Mouse (Mus musculus) bone marrow macrophage, adult 2 months (primary cell): Measurements from ENCODE around the gene C1s2. TPM values are rescaled to one million over a fixed set of nuclear protein-coding genes. Genes with fewer than 3 reads are reported as not detected.
"Not testable (repeated sequence)": the region's sequence is repeated elsewhere in the genome, so short reads cannot be mapped to it uniquely, and the experiment has no call there.

Source experiments
- H3K27ac ChIP-seq: 2 replicates; pipeline ENCODE4 v1.5.1; 2012; ENCODE audit warnings: low read depth, low read length; ENCODE audit not compliant: insufficient read depth
- H3K4me1 ChIP-seq: 2 replicates; pipeline ENCODE4 v1.6.1; 2012; ENCODE audit warnings: low read length; ENCODE audit not compliant: control insufficient read depth, insufficient read depth
- H3K4me3 ChIP-seq: 2 replicates; pipeline ENCODE4 v1.5.1; 2012; ENCODE audit warnings: mild to moderate bottlenecking, low read length, moderate library complexity; ENCODE audit not compliant: insufficient read depth
- CTCF ChIP-seq: IDR thresholded peaks from 2 replicates; pipeline ENCODE4 v1.5.1; 2012; ENCODE audit warnings: low read depth, mild to moderate bottlenecking, low read length, moderate library complexity
- POLR2A ChIP-seq: IDR thresholded peaks from 2 replicates; pipeline ENCODE4 v1.6.1; 2012; ENCODE audit warnings: mild to moderate bottlenecking, low read depth, low read length, borderline replicate concordance
- polyA plus RNA-seq: library from polyadenylated mRNA; stranded (reverse); fragments of >200 nt; gene quantifications from 2 replicates; pipeline ENCODE4 v1.2.4, GENCODE M21; 2012; ENCODE audit not compliant: missing spikeins, insufficient read depth, insufficient read length

C1s2 gene
- polyA plus RNA-seq, 1 experiment = not detected

DNA sequence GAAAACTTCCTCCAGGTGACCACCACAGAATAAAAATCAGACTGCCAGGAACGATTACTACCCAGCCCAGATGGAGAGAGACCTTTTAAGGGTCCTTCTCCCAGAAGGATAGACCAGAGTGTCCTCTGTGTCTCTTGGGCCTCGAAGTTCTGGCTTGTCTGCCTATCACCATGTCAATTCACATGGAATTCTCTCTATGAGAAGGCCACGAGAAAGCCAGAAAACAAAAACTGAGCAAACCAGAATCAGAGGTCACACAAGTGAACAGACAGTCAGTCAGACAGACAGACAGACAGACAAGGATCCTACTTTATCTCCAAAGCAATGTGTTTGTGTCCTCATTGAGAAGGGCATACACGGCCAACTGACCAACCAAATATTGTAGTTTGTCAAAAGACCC lies 49.6 kb downstream of the C1s2 start:
- H3K27ac ChIP-seq = no peak overlapping the region
- TF ChIP-seq CTCF = no peak
- no peak for TF ChIP-seq POLR2A

DNA sequence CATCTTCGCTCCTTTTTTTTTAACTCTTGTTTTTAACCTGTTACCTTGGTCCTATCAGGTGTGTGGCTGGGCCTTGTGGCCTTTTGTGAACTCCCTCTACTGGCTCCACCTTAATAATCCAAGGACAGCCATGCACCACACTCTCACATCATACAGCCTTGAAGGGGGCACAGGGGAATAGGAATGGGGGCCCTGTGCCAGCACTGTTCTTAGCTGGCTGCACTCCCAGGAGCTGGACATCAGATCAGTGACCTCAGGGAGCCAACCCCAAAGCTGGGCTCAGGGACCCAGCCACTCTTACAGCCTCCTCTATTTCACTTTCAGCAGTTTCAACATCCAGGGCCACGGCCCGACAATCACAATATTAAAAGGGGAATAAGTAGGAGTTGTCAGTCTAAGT lies 50.1 kb downstream of the C1s2 start:
- H3K27ac ChIP-seq = no peak overlapping the region

More for the DNA sequence above, 49.6 kb downstream of the C1s2 start:
- no peak overlapping the region for H3K4me3 ChIP-seq
- peaks cover 2% of the 10 kb centered on the region; the same call in 1 of the 2 replicates for H3K4me1 ChIP-seq

GRCm38 (mm10) chr6:124584935-124585334 lies 51.0 kb downstream of the C1s2 start:
- Histone ChIP-seq H3K4me1 (peaks cover 2% of the 10 kb centered on the region; the same call in 1 of the 2 replicates), H3K4me3 (no peak overlapping the region), H3K27ac (no peak overlapping the region)
- TF ChIP-seq POLR2A (no peak), CTCF (no peak)

More for the DNA sequence above, 50.1 kb downstream of the C1s2 start:
- Histone ChIP-seq H3K4me1 (peaks cover 2% of the 10 kb centered on the region; the same call in 1 of the 2 replicates), H3K4me3 (no peak overlapping the region)
- TF ChIP-seq POLR2A (no peak), CTCF (no peak)

GRCm38 (mm10) chr6:124582231-124582630 lies 53.7 kb downstream of the C1s2 start:
- no peak for TF ChIP-seq POLR2A
- TF ChIP-seq CTCF = no peak
- no peak overlapping the region for H3K27ac ChIP-seq
- no peak overlapping the region for H3K4me3 ChIP-seq
- no peaks in the 10 kb centered on the region for H3K4me1 ChIP-seq

GRCm38 (mm10) chr6:124580155-124580554 lies 55.7 kb downstream of the C1s2 start:
- H3K27ac ChIP-seq, H3K4me1 ChIP-seq, H3K4me3 ChIP-seq: not testable (repeated sequence)

DNA sequence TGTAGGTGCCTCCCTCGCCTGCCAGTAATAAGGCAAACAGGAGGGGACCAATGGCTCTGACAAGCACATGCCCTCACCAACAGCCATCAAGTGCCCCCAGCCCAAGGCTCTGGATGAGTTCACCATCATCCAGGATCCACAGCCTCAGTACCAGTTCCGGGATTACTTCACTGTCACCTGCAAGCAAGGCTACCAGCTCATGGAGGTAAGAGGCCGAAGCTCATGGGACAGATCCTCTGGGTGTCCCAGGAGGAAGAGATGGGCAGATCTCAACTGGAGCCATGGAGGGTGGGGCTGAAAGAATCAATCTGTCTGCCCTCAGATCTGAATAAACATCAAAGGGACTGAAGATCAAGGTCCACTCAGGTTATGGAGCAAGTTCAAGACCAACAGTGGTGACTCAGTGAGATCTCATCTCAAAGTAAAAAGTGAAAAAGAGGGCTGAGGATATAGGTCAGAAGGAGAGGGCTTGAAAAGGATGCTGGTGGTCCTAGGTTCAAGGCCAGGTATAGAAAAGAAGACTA lies 60.7 kb downstream of the C1s2 start:
- H3K4me1 ChIP-seq, H3K4me3 ChIP-seq, H3K27ac ChIP-seq: not testable (repeated sequence)

Other genes starting within 250 kb of the C1s2 start
- 28.8 and 32.5 TPM in 2 replicates for gene Pex5, start 221.0 kb downstream of the C1s2 start, polyA plus RNA-seq
- 0.60 TPM in 1 of 2 replicates, not detected in the other for gene Clstn3, start 171.3 kb downstream of the C1s2 start, polyA plus RNA-seq
- 0.97 and 1.1 TPM in 2 replicates for gene C1rl, start 143.0 kb downstream of the C1s2 start, polyA plus RNA-seq
- gene C1ra, start 123.7 kb downstream of the C1s2 start, polyA plus RNA-seq = 3.4 and 3.7 TPM in 2 replicates
- 0.55 TPM in 1 of 2 replicates, not detected in the other for gene C1s1, start 93.7 kb downstream of the C1s2 start, polyA plus RNA-seq
- not detected in 2 replicates for gene C1rb, start 65.8 kb downstream of the C1s2 start, polyA plus RNA-seq
- 57.4 and 70.0 TPM in 2 replicates for gene Lpcat3, start 26.9 kb upstream of the C1s2 start, polyA plus RNA-seq
- 48.2 and 54.9 TPM in 2 replicates for gene Emg1, start 76.1 kb upstream of the C1s2 start, polyA plus RNA-seq
- 94.1 and 97.8 TPM in 2 replicates for gene Phb2, start 76.3 kb upstream of the C1s2 start, polyA plus RNA-seq
- 583 and 614 TPM in 2 replicates for gene Ptpn6, start 102.6 kb upstream of the C1s2 start, polyA plus RNA-seq
- 221 and 253 TPM in 2 replicates for gene Grcc10, start 105.3 kb upstream of the C1s2 start, polyA plus RNA-seq
- gene Gm45234, start 119.9 kb upstream of the C1s2 start, polyA plus RNA-seq = not detected in 2 replicates
- gene Atn1, start 120.4 kb upstream of the C1s2 start, polyA plus RNA-seq = 30.1 and 34.0 TPM in 2 replicates
- gene Eno2, start 133.6 kb upstream of the C1s2 start, polyA plus RNA-seq = 1.4 and 2.6 TPM in 2 replicates
- gene Lrrc23, start 143.6 kb upstream of the C1s2 start, polyA plus RNA-seq = not detected in 2 replicates
- gene Spsb2, start 172.6 kb upstream of the C1s2 start, polyA plus RNA-seq = 31.4 and 43.6 TPM in 2 replicates
- gene Tpi1, start 178.2 kb upstream of the C1s2 start, polyA plus RNA-seq = 224 and 232 TPM in 2 replicates
- gene Usp5, start 193.4 kb upstream of the C1s2 start, polyA plus RNA-seq = 62.3 and 65.0 TPM in 2 replicates
- 70.1 and 76.5 TPM in 2 replicates for gene Cdca3, start 193.5 kb upstream of the C1s2 start, polyA plus RNA-seq
- gene Gnb3, start 204.2 kb upstream of the C1s2 start, polyA plus RNA-seq = not detected in 2 replicates
- 12.1 and 12.9 TPM in 2 replicates for gene P3h3, start 221.7 kb upstream of the C1s2 start, polyA plus RNA-seq
- gene Gpr162, start 227.9 kb upstream of the C1s2 start, polyA plus RNA-seq = 43.3 and 52.6 TPM in 2 replicates